Mouse (Mus musculus) inflammation-experienced regulatory T-cells, adult 6 months (primary cell): Measurements from ENCODE around the gene Bckdha. TPM values are rescaled to one million over a fixed set of nuclear protein-coding genes. Genes with fewer than 3 reads are reported as not detected.

Experiments used
- ATAC-seq: one replicate; pipeline ENCODE4 v1.8.0; 2017
- polyA plus RNA-seq, 3 experiments: library from polyadenylated mRNA; unstranded; fragments of 100-300 nt; shearing (Covaris generic); gene quantifications; one replicate each; pipeline ENCODE4 v1.2.1; 2017

The Bckdha gene
- polyA plus RNA-seq, 3 experiments from 2014 or later = 10.5 to 16.7 (median 15.5) TPM

DNA sequence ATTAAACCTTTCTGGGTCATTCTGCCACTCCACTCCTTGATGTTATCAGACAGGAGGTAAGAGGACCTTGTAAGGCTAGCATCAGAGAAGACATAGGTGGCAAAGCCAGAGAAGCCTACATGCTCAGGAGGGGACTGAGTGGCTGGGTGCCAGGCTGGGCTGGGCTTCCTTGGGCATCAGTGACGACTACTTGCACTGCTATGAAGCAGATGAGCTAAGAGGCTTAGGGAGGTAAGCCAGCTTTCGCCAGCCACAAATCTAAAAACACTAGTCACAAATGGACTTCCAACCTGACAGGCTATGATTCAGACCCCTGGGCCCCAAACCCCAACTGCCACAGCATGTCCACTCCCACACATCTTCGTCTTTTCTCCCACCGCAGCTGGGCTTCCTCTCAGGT lies 14.2 kb downstream of the Bckdha start:
- no peak for ATAC-seq

DNA sequence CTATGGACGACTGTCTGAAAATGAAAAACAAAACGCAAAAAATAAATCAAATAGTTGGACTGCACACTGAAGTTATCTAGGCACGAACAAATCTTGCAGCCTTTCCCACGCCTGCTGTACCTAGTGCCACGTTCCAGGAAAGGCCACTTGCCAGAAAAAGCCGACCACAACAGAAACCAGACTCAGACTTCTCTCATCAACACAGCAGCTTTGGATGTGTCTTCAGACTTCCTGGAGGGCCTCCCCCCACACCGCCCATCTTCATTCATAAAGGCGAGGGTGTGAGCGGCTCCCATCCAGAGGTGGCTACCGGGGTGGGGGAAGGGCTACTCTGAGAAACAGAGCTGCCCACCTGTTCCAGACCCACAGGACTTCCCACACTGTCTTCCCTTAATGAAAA lies 14.6 kb downstream of the Bckdha start:
- ATAC-seq = no peak

DNA sequence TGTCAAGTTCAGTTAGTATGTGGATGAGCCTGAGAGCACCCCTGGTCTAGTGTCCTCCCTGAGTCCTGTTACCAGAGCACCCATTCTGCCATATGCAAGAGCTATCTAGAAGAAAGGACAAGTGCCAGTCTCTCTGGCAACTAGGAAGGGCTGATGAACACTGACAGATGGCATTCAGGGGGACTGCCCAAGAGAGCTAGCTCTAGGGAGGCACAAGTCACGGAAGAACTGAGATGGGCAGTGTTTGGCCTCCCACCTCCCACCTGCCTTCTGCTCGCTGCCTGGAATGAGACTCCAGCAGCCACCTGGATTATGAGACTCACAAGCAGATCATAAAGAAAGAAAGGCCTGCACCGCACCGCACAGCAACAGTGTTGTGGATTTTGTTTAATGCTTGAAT lies 19.0 kb downstream of the Bckdha start:
- no peak for ATAC-seq

DNA sequence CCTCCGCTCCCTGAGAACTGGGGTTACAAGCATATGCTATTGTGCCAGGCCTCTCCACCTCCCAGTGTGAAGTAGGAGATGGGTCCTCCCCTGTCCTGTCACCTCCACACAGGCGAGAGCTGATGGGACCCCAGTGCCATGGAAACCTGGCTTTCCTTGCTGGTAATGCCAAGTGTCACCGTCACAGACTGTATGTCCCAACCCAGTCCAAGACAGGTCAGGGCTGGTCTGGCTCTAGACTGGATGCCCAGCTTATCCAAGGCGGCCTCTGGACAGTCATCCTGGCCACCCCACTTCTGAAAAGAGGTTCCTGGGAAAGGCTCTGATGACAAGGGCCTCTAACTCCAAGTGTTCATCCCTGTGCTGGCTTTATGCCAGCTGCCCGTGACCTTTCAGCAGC lies 21.7 kb downstream of the Bckdha start:
- ATAC-seq = no peak

DNA sequence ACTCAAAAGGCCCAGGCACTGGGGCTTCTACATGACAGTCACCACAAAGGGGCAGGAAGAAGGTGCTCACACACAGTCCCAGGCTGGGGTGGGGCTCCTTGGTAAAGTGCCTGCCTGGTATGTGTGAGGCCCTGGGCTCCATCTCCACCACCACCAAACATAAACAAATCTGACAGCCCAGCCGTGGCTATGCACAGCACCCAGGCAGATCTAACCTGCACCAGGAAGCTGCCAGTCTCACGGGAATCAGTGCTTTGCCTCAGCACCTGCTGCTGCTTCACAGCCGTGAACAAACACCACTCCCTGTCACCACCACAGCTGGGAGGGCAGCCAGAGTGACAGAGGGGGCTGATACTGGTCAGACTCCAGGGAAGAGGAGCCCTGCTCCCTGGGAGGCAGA lies 22.4 kb downstream of the Bckdha start:
- ATAC-seq = no peak

DNA sequence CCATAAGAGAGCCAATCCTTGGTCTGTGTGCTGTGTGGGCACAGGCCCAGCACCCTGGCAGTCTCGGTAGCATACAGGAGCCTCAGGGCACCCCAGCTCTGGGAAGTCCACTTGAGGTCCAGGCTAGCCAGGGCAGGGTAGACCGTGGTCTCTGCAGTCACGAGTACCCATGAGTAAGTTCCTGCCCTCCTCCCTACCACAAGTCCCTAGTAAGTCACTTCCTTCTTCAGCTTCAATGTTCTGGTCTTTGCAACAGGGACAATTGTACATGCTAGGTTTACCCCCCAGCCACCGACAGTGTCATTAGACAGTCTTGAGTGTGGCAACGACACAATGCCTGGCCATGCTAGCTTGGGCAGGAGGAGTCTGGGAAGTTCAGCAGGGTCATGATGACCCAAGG lies 26.1 kb downstream of the Bckdha start:
- ATAC-seq = no peak

DNA sequence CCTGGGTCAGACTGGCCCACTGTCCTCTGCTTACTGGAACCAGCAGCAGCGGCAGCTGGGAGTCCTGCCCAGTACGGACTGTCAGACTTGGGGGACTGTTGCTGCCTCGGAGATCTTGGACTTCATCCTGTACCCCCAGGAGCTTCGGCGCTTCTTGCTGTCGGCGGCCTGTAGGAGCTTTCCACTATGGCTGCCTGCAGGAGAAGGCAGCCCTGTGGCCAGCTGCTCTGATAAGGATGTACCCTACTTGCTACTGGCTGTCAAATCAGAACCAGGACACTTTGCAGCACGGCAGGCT lies 30.5 kb downstream of the Bckdha start:
- no peak for ATAC-seq

DNA sequence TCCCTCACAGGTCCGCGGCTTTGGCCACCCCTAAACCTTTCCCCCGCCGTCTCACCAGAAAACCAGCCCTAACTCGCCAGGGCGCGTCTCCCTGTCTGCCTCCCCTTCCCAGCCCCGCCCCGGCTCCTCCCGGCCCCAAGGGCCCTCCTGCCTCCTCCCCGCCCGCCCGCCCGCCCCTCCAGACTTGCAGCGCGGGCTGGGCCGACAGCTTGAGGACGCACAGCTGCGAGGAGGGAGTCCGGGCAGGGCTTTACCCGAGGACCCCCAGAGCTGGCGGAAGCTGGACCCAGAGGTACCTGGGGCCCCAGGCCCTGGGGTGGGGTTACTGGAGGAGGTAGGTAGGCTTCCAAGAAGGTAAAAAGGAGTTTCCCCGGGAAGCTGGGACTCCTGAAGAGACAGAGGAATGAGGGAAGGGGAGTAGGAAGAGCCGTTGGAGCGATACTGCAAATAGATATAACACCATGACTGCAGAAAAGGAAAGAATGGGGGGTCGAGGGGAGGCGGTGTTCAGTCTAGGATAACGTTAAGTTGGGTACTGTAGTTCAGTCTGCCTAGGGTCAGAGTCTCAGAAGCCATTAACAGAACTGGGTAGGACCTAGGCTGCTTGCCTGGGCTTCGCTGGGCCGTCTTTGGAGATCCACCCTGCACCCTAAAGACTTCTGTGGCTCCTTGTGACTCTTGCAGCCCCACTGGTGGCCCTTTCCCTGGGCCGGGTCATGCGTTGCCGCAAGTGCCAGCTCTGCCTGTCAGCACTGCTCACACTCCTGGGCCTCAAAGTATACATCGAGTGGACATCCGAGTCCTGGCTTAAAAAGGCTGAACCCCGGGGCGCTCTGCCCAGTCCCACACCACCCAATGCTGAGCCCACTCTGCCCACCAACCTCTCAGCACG lies 31.1 kb downstream of the Bckdha start:
- ATAC-seq = no peak

DNA sequence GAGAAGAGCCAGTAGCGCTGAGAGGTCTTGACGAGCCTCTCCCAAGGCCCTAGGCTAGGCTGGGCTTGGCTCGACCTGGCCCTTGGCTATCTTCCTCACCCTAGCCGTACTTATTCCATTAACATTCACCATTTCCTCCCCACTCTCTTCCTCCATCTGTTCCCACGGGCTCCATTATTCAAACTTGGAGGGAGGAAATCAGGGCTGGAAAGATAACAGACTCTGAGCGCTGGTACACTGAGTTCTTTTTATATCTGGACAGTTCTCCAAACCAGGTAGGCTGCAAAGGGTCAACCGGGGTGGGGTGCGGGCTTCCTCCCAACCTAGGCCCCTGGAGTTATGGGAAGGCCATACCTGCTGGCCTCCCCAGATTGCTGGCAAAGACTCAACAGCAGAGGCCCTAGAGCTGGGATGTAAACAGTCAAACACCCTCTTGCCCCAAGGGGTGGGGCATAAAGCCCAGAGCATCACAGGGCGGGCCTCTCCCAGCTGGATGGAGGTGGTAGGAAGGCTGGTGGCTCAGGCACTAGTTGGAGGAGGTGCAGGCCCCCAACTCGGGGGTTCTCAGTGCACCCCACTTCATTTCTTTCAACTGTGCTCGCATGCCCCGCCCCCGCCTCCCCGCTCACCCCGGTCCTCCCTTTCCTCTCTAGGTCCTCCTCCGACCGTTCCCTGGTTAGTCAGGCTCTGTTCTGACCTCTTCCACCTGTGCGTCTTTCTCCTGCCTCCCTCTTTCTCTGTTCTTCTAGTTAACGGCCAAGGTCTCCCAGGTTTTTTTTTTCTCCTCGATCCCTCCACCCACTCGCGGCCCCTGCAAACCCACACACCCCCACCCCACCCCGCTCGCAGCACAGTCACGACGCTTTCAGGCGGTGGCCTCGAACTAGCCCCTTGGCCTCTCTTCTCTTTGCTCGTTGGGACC lies 32.0 kb downstream of the Bckdha start, which contains the start of gene B3gnt8:
Gene B3gnt8 (plus strand): TSS at position 146 of the 922 bp plus-strand sequence.
- ATAC-seq = no peak

DNA sequence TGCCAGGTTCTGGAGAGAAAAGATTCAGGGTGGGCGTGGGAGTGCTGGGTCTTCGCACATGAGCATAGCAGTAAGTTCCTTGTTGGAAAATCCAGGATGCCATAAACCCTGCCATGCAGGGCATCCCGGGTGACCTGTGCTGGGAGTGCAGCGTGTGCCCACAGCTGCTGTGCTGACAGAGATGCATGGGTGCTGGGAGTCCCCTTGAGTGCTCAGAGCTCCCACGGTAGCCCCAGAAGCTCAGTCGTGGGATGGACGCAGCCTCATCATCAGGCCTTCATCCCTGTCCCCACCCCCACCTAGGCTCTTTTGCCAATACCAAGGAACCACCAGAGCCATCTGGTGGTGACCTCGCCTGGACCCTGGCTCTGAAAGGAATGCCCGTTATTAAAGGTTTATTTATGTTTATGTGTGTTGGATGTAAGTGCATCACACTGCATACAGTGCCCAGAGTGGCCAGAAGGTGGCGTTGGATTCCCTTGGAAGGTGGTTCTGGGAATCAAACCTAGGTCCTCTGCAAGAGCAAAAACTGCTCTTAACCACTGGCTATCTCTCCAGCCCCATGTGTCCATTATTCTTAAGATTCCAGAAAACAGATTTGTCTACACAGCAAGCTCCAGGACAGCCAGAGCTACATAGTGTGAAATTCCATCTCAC lies 33.1 kb downstream of the Bckdha start:
- ATAC-seq = no peak

DNA sequence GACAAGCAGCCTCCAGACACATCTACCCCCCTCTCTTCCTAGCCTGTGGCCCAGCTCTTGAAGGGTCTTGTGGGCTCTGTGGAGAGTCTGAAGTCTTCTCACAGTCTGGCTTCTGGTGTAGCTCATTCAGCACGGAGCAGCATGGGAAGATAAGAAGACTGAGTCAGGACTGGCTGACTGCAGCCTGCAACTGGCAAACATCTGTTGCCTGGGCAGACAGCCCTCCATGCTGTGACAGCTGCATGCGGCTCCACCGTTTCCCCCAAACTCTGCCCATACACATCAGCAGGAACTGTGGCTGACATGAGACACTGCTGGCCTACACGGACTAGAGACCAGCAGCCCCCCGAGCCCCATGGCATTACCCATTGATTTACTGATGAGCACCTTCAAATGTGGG lies 33.9 kb downstream of the Bckdha start:
- no peak for ATAC-seq

DNA sequence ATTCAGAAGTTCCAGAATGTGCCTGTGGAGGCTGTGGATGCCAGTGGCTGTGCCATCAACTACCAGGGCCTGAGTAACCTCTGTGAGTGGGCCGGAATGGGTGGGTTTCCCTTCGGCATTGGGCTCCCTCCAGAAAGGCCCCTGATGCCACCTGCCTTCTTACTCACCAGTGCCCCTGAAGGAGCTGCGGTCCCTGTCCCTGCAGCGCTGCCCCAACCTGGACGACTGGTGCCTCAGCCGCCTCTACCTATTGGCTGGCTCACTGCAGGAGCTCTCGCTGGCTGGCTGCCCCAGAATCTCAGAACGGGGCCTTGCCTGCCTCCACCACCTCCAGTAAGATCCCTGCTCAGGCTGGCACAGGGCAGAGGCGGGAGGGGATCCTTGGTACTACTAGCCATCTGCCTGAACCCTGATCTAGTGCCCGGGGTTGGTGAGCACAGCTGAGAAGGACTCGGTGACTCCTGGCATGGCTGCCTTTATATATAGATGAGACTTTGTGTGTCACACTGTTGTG lies 34.9 kb downstream of the Bckdha start:
- ATAC-seq = no peak

DNA sequence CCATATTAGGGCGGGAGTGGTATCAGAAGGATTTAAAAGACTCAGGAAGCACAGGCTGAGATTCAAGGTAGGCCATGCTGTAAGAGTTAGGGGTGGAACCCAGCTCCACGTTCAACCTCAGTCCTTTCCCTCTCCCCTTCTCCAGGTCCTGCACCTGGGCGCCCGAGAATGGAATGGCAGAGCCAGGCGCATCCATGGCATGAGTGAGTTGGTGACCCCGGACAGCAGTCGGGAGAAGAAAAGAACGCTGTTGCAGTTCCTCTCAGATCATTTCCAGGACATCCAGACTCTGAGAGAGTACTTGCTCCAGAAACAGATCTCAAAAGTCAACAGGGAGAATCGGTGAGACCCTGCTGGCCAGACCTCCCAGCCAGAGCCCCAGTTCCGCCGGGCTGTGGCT lies 38.0 kb downstream of the Bckdha start:
- ATAC-seq = no peak

DNA sequence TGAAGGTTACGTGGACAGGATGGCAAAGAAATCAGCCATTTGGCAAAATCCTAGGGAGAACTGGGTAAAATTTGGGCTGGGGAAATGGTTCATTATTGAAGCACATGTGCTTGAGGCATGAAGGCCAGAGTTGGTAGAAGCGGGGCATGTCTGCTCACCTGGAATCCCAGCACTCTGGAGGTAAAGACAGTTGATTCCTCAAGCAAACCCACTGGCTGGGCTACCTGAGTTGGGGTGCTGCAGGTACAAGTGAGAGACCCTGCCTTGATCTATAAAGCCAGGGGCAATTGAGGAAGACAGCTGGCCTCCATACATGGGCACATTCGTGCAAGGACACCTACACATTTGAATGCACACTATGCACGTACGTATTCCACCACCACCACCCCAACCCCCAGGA lies 38.7 kb downstream of the Bckdha start:
- ATAC-seq = no peak

DNA sequence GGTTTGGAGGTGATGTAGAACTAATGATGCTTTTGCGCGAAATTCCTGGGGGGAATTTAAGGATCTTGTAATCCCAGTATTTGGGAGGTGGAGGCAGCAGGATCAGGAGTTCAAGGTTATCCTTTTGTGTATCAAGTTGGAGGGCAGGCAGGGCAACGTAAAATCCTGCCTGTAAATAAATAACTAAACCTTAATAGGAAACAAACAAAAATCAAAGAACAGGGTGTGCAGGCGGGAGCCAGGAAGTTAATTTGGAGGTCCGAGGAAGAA lies 39.1 kb downstream of the Bckdha start:
- no peak for ATAC-seq

DNA sequence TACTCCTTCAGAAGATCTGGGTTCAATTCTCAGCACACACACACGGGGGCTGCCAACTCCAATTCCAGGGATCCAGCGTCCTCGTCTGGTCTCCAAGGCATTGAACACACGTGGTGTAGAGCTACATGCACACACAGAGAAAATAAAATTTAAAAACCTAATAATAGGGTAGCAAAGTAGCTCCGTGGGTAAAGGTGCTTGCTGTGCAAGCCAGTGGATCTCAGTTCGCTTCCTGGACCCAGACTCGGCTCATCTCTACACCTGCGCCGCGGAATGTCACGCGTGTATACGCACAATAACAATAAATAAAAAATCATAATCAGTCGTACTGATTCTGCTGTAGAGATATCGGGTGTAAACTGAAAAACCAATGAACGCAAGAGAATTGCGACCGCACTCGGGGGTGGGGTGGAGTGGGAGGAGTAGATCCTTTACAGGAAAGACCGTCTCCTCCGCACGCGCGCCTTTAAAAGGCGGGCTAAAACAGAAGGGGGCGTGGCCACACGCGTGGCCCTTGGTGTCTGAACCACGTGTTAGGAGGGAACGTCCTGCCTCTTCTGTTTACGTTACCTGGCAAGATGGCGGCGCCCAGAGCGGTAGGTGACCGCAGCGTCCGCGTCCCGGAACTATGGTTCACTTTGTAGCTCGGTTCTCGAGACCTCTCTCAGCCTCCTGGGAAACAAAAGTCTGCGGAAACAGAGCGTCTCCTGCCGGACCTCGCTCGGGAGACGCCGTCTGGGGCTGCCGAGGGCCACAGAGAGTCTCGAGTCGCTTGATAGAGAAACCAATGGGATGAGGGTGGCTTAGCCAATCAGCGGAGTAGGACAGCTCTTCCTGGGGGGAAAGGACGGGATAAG lies 39.7 kb downstream of the Bckdha start, which contains the start of gene Dmac2:
Gene Dmac2 (plus strand): TSS at position 550 of the 857 bp plus-strand sequence.
- ATAC-seq = peak; percentile 99

DNA sequence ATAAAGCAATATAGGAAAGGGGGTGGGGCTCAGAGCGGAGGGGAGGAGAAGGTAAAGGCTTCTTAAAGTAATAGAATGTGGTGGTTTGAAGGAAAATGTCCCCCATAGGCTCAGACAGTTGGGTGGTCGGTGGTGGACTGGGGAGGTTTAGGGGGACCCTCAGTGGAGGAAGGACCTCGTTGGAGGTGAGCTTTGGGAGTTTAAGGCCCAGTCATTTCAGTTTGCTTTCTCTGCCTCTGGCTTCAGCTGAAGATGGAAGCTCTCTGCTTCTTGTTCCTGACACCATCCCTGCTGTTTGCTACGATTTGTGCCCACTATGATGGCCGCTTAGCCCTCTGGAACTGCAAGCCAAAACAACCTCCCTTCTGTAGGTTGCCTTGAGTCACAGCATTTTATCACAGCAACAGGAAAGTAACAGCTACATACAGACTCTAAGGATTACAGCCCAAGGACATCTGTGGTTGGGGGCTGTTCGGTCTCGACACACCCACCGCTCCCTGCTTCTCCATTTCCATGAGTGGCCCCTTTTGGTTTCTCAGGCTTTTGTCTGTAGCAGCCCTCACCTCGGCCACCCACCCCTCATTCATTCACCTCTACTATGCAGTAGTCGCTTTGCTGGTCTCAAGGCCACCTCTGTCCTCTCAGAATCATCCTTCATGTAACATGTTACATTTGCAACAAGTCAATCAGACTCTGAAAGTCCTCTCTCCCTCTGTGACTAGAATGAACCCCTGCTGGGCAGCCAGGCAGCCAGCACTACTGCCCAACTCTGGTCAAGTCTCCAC lies 41.2 kb downstream of the Bckdha start:
- no peak for ATAC-seq

DNA sequence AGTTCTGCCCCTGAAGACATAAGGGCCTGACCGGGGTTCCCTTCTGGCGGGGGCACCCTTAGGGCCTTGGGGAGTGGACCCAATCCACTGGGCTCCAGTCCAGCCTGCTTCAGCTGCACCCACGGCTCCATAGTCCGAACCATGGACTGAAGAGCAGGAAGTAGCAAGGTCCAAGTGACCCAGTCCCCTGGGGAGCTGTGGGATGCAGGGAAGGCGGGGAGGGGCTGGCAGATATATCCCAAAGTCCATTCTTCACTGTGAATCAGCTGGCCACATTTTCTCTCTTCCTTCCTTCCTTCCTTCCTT lies 43.1 kb downstream of the Bckdha start, which contains the start of gene Erich4:
Gene Erich4 (minus strand): TSS at position 187 of the 306 bp plus-strand sequence.
- no peak for ATAC-seq

DNA sequence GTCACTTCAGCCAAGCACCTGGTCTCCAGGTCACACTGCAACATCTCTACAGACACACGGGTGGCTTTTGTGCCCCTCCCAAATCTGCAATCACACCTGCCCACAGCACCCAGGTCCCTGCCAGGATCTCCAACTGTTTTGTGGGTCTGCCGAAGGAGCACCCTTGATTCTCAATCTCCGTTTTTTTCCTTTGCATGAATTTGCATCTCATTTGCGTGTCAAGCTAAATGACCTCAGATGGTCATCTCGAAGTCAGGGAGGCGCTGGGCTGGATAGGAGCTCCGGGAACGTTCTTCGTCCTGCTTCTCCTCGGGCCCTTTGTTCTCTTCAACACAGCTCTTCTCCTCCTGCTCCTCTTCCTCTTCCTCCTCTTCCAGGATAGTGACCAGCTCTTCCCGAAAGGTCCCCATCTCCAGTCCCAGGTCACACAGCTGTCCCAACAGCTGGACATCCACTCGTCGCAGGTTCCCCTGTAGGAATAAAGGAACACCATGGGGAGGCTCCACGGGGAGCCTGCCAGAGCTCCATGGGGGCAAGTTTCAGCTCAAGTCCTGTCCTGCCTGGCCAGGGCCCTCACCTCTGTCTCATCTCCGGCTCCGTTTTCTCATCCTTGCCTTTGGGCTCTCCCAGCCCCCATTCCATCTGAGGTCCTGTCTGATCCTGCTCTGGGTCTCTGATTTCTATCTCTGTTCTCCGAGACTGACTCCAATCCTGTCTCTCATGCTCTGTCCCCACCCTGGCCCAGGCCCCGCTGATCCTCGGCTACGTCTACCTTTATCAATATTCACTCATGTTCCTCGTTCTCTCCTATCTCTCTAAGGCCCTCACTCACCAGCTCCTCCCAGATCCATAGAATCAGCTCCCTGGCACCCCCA lies 43.7 kb downstream of the Bckdha start:
- no peak for ATAC-seq

DNA sequence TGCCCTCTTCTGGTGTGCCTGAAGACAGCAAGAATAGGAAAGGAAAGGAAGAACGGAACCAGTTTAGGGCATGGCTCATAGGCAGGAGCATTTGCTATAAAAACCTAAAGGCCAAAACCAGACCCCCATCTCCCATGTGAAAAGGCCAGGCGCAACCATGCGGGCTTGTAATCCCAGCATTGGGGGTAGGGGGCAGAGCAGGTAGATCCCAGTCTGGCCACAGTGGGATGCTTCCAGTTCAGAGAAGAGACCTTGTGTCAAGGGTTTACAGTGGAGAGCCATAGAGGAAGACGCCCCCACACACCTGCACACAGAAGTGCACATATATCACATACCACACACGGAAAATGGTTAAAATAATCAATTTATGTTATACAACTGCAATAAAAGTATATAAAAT lies 44.7 kb downstream of the Bckdha start:
- ATAC-seq = no peak
